Mouse (Mus musculus): Measurements from ENCODE around the gene Zswim5. TPM values are rescaled to one million over a fixed set of nuclear protein-coding genes. Genes with fewer than 3 reads are reported as not detected.

Gene Zswim5
- polyA plus RNA-seq, 1 experiment from 2014 or later: 1.4 TPM

DNA sequence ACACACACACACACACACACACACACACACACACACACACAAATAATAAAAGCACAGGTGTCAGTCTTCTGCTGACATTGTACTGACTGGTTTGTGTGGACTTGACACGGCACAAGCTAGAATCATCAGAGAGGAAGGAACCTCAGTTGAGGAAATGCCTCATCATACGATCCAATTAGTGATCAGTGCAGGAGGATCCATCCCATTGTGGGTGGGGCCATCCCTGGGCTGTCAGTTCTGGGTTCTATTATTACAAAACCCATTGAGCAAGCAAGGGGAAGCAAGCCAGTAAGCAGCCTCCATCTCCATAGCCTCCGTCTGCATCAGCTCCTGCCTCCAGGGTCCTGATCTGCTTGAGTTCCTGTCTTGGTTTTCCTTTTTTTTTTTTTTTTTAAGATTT, 7.3 kb upstream of the Zswim5 start:
- H3K4me3 ChIP-seq (replicated peaks; ENCODE audit: low read depth, low read length): no peak overlapping the region
- no peaks in the 10 kb centered on the region for H3K27me3 ChIP-seq (ENCODE audit: insufficient read depth, low read length)
- H3K4me1 ChIP-seq (replicated peaks; ENCODE audit: insufficient read depth, low read length): no peaks in the 10 kb centered on the region
- DNase-seq (ENCODE audit: low spot score): no peak
- no peak for ATAC-seq (replicated peaks; ENCODE audit: low FRiP score, low read depth)
- no peaks in the 10 kb centered on the region for H3K9me3 ChIP-seq (replicated peaks; ENCODE audit: low read length)
- no peaks in the 10 kb centered on the region for H3K36me3 ChIP-seq (ENCODE audit: insufficient read depth, low read length)
- H3K9ac ChIP-seq (ENCODE audit: low read depth, low read length): no peak overlapping the region
- no peak for TF ChIP-seq CTCF (IDR thresholded peaks at IDR 0.05; ENCODE audit: low read depth)
- WGBS: 74% methylated on average over 3 of the region's 3 CpGs
- H3K4me2 ChIP-seq (ENCODE audit: low read length): no peak overlapping the region
- no peak overlapping the region for H3K27ac ChIP-seq

GRCm38 (mm10) chr4:116874595-116874994, 2.6 kb upstream of the Zswim5 start:
- ATAC-seq (replicated peaks; ENCODE audit: low FRiP score, low read depth): no peak
- no peak for DNase-seq (ENCODE audit: low spot score)
- 86% methylated on average over 4 of the region's 4 CpGs for WGBS
- no peak for TF ChIP-seq CTCF (IDR thresholded peaks at IDR 0.05; ENCODE audit: low read depth)
- no peak overlapping the region for H3K4me2 ChIP-seq (ENCODE audit: low read length)
- H3K4me1 ChIP-seq (replicated peaks; ENCODE audit: insufficient read depth, low read length): no peaks in the 10 kb centered on the region
- no peaks in the 10 kb centered on the region; the same call in 1 of the 2 replicates for H3K27me3 ChIP-seq (ENCODE audit: insufficient read depth, low read length)
- H3K9ac ChIP-seq (ENCODE audit: low read depth, low read length): no peak overlapping the region
- no peaks in the 10 kb centered on the region for H3K36me3 ChIP-seq (ENCODE audit: insufficient read depth, low read length)
- H3K4me3 ChIP-seq (replicated peaks; ENCODE audit: low read depth, low read length): no peak overlapping the region
- no peaks in the 10 kb centered on the region for H3K9me3 ChIP-seq (replicated peaks; ENCODE audit: low read length)
- no peak overlapping the region for H3K27ac ChIP-seq

GRCm38 (mm10) chr4:116876630-116876994, 564 bp upstream of the Zswim5 start:
- Histone ChIP-seq H3K9me3 (replicated peaks; ENCODE audit: low read length) (no peaks in the 10 kb centered on the region), H3K9ac (ENCODE audit: low read depth, low read length) (peak overlapping the region; percentile 76), H3K4me2 (ENCODE audit: low read length) (peak overlapping the region; percentile 84), H3K27me3 (ENCODE audit: insufficient read depth, low read length) (no peaks in the 10 kb centered on the region; the same call in 1 of the 2 replicates), H3K36me3 (ENCODE audit: insufficient read depth, low read length) (no peaks in the 10 kb centered on the region), H3K4me1 (replicated peaks; ENCODE audit: insufficient read depth, low read length) (no peaks in the 10 kb centered on the region), H3K4me3 (replicated peaks; ENCODE audit: low read depth, low read length) (peak overlapping the region; percentile 90), H3K27ac (peak overlapping the region; percentile 92)
- DNase-seq (ENCODE audit: low spot score) (no peak), ATAC-seq (replicated peaks; ENCODE audit: low FRiP score, low read depth) (peak; percentile 67)
- peak; percentile 36 for TF ChIP-seq CTCF (IDR thresholded peaks at IDR 0.05; ENCODE audit: low read depth)
- WGBS: 1% methylated on average over 15 of the region's 15 CpGs

- ATAC-seq (replicated peaks; ENCODE audit: low FRiP score, low read depth) (no peak; the same call in 1 of the 2 replicates), DNase-seq (ENCODE audit: low spot score) (peak; percentile 36)
- 0% methylated on average over 43 of the region's 57 CpGs for WGBS
- Histone ChIP-seq H3K9ac (ENCODE audit: low read depth, low read length) (peak overlapping the region; percentile 76), H3K27me3 (ENCODE audit: insufficient read depth, low read length) (no peaks in the 10 kb centered on the region; the same call in 1 of the 2 replicates), H3K4me2 (ENCODE audit: low read length) (peak overlapping the region; percentile 84), H3K4me1 (replicated peaks; ENCODE audit: insufficient read depth, low read length) (no peaks in the 10 kb centered on the region), H3K9me3 (replicated peaks; ENCODE audit: low read length) (no peaks in the 10 kb centered on the region), H3K36me3 (ENCODE audit: insufficient read depth, low read length) (no peaks in the 10 kb centered on the region), H3K4me3 (replicated peaks; ENCODE audit: low read depth, low read length) (peak overlapping the region; percentile 90), H3K27ac (peak overlapping the region; percentile 92)
- no peak for TF ChIP-seq CTCF (IDR thresholded peaks at IDR 0.05; ENCODE audit: low read depth)
These were observed 649 bp downstream of the Zswim5 start for GRCm38 (mm10) chr4:116877729-116878321.

DNA sequence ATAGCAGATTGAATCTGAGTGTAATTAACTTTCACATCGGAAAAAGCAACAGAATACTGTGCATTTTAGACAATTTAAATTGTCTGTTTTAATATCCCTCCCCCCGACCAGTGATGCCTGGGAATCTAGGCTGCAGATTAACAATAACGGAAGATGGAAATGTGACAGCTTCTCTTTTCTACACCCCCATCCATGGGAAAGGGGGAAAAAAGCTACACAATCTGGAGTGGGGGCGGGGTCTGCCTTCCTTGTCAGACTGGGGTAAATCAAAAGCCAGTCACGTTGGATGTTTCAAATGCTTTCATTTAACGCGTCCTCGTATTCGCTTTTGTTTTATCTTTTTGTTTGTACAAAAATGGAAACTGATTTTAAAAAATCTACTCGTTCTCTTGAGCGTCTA, 1.3 kb downstream of the Zswim5 start:
- Histone ChIP-seq H3K36me3 (ENCODE audit: insufficient read depth, low read length) (no peaks in the 10 kb centered on the region), H3K4me3 (replicated peaks; ENCODE audit: low read depth, low read length) (peak overlapping the region; percentile 90), H3K27me3 (ENCODE audit: insufficient read depth, low read length) (no peaks in the 10 kb centered on the region; the same call in 1 of the 2 replicates), H3K9me3 (replicated peaks; ENCODE audit: low read length) (no peaks in the 10 kb centered on the region), H3K4me2 (ENCODE audit: low read length) (peak overlapping the region; percentile 84), H3K9ac (ENCODE audit: low read depth, low read length) (no peak overlapping the region), H3K27ac (no peak overlapping the region), H3K4me1 (replicated peaks; ENCODE audit: insufficient read depth, low read length) (no peaks in the 10 kb centered on the region)
- ATAC-seq (replicated peaks; ENCODE audit: low FRiP score, low read depth) (no peak), DNase-seq (ENCODE audit: low spot score) (peak; percentile 4)
- 7% methylated on average over 11 of the region's 11 CpGs for WGBS
- TF ChIP-seq CTCF (IDR thresholded peaks at IDR 0.05; ENCODE audit: low read depth): no peak

DNA sequence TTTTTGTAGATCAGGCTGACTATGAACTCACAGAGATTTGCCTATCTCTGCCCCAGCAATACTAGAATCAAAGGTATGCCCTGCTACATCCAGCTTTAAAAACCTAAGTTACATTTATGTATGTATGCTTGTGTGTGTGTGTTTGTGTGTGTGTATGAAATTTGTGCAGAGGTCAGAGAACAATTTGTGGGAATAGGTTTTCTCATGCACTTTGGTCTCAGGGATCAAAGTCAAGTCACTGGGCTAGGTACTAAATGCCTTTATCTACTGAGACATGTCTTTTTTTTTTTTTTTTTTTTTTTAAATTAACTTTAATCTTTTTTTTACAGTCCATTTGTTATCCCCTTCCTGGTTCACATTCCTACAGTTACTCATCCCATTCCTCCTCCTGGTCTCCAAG, 5.5 kb downstream of the Zswim5 start:
- Histone ChIP-seq H3K4me3 (replicated peaks; ENCODE audit: low read depth, low read length) (no peak overlapping the region), H3K9me3 (replicated peaks; ENCODE audit: low read length) (no peaks in the 10 kb centered on the region), H3K4me1 (replicated peaks; ENCODE audit: insufficient read depth, low read length) (no peaks in the 10 kb centered on the region), H3K27me3 (ENCODE audit: insufficient read depth, low read length) (no peaks in the 10 kb centered on the region; the same call in 1 of the 2 replicates), H3K27ac (no peak overlapping the region), H3K36me3 (ENCODE audit: insufficient read depth, low read length) (no peaks in the 10 kb centered on the region), H3K9ac (ENCODE audit: low read depth, low read length) (no peak overlapping the region), H3K4me2 (ENCODE audit: low read length) (no peak overlapping the region)
- no peak for ATAC-seq (replicated peaks; ENCODE audit: low FRiP score, low read depth)
- no peak for TF ChIP-seq CTCF (IDR thresholded peaks at IDR 0.05; ENCODE audit: low read depth)
- DNase-seq (ENCODE audit: low spot score): no peak

Data from kidney, postnatal 0 days (tissue).